Mouse (Mus musculus) erythroid progenitor cell, adult 5-6 weeks (primary cell): ENCODE results near the gene Abca5. TPM values are rescaled to one million over a fixed set of nuclear protein-coding genes. Genes with fewer than 3 reads are reported as not detected.
"Not testable (repeated sequence)": the region's sequence is repeated elsewhere in the genome, so short reads cannot be mapped to it uniquely, and the experiment has no call there.

Experiments used
- ATAC-seq: replicated peaks from 2 replicates; pipeline ENCODE4 v1.8.0; 2016; ENCODE audit warnings: moderate number of reproducible peaks, mild to moderate bottlenecking, moderate TSS enrichment, inconsistent platforms; ENCODE audit not compliant: poor library complexity, low FRiP score, severe bottlenecking
- total RNA-seq, 2 experiments: library from RNA; stranded (forward) in 1 of 2; stranded (reverse) in 1 of 2; fragments of 150-400 nt in 1 of 2; fragments of 186-747, 209-891 nt in 1 of 2; gene quantifications; 2 replicates each; pipeline versions ENCODE4 v1.2.3 to v1.2.4; 2015 to 2017; ENCODE audit warnings: low replicate concordance in 2 of 2

Abca5 gene
- total RNA-seq (2015; ENCODE audit: low replicate concordance) (not detected in 2 replicates), total RNA-seq (2017; ENCODE audit: low replicate concordance) (0.13 TPM in 1 of 2 replicates, not detected in the other)

DNA sequence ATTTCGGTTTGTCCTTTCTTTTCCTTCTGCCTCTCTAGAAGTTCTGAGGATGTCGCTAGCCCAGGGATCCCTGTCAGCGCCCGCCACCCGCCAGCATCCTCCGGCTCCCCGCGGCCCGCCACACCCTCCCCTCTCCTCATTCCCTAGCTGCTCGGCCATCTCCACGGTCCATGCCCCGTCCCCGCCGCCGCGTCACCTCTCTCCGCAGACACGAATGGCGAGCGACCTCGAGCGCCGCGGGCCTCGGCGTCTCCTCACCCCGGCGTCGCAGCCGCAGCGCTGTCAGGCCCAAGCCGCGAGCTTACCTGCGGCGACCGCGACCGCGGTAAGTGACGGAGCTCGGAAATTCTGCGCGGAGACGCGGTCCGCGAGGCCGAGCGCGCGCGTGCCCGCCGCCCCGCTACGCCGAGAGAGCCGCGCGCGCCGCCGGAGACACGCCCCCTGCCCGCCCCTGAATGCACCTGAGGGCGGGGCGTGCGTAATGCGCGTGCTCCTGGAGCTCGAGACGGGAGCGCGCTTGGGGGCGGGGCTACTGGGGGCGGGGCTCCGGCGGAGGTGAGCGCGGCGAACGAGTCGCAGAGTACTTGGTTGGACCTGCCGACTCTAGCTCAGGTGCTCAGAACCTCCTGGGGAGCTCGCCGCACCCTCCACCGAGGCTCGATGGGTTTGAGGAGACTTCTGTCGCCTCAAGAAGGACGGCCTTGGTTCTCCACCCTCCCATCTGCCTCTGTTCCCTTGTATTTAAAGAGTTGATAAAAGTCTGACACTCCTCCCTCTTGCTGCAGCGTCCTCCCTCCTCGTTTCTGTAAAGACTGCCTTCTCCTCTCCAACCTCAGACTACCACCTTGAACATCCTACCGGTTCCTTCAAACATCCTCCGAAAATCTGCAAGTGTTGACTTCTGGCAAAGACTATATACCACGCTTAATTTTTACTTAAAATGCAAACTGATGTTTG lies at the start of gene Abca5:
TSS of gene Abca5 (minus strand) at position 428 of the 957 bp plus-strand sequence.
- ATAC-seq, result peak; percentile 82

DNA sequence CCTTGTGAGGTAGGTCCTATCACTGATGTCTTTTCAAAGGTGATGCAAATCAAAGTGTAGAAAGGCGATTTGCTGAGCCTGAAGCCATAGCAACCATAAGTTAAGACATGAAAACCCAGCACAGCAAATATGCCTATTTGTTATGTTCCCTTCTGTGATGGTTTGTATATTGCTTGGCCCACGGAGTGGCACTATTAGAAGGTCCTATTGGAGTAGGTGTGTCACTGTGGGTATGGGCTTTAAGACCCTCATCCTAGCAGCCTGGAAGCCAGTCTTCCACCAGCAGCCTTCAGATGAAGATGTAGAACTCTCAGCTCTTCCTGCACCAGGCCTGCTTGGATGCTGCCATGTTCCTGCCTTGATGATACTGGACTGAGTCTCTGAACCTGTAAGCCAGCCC lies 48.0 kb upstream of the Abca5 start:
- ATAC-seq, result no peak

DNA sequence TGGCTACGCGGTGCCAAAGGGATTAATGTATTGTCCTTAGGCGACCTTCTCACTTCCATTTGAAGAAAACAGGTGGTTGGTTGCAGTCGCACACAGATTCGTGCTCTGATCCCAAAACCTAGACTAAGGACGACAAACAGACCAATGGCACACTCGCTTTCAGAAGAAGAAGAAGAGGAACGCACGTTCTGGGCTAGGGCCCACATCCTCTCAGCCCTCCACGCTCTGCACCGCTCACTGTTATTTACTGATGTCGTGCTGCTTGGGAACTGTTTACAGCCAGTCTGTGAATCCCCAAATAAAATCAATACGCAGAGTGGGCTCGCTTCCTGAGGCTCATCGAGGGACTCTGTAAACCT lies 42.8 kb upstream of the Abca5 start:
- no peak for ATAC-seq

DNA sequence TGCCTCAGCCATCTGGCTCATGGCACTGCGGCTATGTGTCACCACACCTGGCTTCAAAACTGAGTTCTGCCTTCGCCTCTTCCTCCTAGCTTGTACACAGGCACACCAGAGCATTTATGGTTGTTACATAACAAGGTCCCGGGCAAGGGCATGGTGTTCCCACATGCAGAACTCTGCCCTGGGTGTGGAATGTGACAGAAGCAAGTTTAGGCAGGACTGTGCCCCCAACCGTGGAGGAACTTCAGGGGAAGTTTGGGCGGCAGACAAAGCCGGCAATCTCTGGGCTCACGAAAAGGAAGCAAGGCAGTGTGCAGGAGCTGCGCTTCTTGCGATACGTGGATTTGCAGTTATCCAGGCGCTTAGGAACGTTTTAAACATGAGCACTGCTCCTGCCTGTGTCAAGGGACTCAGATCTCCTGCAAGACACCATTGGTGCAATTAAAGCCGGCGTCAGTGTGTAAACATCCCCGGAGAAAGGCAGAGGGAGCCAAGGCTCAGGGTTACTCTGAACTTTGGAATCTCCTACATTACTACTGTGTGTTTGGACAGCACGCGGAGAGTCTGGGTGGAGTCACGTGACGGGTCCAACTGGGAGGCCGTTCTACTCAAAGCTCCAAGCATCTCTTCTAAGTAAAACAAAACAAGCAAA lies 42.3 kb upstream of the Abca5 start:
- ATAC-seq, result peak; percentile 61; the same call in 1 of the 2 replicates

DNA sequence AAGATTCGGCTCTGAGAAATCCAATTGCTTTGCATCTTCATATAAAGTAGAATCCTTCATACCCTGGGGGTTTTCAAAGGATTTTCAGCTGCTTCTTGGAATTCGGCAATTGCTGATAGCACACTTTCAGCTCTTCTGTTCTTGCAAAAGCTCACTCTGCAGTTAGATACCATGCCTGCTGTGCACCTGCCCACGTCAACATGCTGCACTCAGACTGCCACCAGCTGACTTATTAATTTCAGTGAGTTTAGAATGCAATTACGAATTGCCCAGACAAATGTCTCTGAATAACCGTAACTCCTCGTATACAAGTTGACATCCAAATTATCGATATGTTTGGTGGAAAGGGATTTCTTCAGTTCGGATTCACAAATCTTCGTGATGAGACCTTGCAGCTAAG lies 36.5 kb upstream of the Abca5 start:
- ATAC-seq, result no peak

DNA sequence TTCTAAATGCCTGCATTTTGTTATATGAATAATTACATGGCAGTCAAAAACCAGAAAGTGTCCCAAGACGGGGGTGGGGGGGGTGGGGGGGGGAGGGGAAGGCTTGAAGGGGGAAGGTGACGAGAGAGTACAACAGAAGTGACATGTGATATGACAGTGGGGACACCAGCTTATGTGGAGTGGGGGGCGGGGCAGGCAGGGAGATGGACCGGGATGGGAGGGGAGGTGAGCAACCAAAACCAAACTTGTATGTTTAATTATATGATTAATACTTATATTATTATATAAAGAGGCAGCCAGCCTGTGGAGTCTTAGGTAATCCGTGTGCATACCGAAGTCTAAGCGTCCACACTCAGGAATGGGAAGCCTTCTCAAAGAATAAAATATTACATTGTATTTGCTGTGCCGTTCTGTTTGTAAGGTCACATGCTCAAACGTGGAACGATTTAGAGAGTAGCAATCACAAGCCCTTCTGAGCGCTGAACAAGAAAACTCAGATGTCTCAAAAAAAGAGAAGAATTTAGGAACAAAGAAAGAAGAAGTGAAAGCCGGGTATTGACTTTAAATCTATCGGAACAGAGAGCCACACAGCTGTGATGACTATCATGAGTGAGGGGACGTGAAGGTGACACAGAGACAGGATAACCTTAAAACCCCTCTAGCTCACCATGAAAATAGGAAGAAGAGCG lies 34.9 kb upstream of the Abca5 start:
- ATAC-seq, result no peak

DNA sequence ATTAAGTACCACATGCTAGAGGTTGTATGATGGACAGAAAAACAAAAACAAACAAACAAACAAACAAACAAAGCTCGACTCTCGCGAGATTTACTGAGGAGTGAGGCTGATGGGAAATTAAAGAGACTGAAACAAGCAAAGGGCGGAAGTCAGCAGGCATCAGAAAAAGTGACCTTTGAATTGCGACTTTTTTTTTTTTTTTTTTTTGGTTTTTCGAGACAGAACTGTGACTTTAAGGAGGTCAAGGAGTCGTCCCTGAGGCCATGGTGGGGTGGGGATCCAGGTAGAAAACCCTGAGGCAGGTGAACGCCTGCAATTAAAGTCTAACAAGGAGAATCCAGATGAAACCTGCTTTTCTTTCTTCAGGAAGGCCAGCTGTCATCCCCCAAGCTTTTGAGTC lies 34.3 kb upstream of the Abca5 start:
- no peak for ATAC-seq

DNA sequence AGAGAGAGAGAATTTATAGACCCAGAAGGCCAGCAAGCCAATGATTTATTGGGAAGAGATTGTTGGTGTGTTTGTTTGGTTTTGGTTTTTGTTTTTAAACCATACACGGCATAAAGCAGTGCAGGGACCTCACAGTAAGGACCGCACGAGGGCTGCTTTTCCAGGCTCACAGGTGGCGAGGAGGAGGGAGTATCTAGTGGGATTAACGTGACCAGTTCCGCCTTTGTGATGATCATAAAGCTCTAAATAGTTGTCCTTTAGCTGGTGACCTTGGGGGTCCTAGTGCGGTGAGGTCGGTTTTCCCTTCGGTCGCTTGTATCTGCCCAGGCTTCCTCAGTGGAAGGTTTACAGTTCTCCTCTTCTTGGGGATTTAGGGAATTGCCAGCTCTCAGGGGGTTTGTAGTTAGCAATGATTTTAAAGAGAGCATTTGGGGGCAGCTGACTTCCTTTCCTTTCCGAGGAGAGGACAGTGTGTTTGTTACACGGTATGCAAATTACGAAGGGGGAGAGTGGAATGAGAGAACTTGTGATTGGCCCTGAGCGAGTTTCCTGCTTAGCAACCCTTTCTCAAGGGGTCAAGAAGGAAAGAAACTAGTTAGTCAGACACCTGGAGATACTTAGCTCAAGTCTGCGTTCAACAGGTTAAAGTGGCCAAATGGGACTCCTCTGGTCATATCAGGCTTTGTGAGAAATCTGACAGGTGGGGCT lies 31.9 kb upstream of the Abca5 start:
- no peak for ATAC-seq

DNA sequence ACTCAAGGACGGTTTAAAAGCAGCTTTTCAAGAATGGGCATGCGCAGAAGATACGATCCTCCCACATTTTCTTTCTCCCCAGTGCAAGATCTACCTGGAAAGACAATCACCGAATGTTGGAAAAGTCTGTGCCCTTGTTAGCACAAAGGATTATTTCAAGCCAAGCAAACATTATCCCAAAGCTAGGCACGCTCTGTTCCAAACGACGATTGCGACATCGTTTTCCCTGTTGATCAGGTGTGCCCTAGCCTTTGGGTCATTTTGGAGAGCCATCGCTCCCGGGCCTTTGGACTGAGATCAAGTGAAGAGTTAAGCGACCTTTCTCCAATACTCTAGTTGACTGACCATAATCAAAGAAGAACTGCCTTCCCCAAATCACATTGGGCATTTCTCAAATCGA lies 30.1 kb upstream of the Abca5 start:
- no peak for ATAC-seq

DNA sequence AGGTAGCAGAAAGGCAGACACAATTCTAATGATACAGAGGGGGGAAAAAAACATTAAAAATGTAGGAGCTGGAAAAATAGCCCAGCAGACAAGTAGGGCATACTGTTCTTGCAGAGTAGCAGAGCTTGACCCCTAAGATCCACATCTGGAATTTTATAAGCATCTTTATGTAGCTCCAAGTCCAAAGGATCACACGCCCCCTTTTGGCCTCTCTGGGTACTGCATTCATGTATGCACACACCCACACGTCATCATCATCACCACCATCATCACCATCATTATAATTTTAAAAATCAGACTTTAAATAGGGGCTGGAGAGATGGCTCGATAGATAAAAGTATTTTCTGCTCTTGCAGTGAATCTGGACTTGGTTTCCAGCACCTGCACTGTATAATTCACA lies 29.4 kb upstream of the Abca5 start:
- no peak for ATAC-seq

DNA sequence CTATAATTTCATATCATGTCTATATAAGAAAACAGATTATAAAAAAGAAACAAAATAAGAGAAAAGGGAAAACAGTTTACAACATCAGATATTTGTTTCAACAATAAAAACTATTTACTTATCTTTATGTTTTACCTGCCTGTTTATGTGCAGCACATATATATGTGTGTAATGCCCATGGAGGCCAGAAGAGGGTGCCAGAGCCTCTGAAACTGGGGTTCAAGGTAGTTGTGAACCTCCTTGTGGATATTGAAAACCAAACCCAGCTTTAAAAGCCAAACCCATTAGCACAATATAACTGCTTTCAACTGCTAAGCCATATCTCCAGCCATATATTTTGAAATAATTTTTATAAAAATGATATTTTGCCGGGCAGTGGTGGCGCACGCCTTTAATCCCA lies 27.5 kb upstream of the Abca5 start:
- ATAC-seq, result 0 out of 2 replicates have a peak, but pooled peaks have one; percentile 61

DNA sequence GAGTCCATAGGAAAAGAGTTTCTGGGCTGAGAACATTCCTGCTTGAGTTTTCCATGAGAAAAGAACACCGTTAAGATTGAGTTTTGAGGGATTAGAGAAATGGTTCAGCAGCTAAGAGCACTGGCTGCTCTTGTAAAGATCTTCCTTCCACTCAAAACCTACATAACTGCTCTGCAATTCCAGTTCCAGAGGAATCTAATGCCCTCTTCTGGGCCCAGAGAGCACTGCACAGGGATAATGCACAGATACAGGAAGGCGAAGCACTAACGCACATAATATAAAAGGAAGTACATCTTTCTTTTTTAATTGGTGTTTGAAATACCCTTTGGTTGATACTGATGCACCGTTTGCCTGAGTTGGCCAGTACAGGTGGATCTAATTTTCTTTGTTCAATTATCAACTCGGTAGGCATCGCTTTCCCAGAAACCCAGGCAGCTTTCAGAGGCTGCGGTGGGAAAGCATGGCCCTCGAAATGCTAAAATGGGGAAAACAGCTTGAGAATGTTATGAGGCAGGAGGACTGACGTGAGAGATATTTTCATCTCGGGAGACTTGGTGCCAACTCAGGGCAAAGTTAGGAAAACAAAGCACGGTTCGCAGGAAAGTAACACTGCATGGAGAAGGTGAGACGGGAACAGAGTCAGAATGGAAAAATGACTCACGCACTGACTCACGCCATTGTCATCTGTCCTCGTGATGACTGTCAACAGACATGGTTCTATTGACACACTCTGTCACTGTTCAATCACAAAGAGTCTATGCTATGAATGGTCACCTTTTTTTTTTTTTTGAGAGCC lies 20.4 kb upstream of the Abca5 start:
- ATAC-seq, result no peak

DNA sequence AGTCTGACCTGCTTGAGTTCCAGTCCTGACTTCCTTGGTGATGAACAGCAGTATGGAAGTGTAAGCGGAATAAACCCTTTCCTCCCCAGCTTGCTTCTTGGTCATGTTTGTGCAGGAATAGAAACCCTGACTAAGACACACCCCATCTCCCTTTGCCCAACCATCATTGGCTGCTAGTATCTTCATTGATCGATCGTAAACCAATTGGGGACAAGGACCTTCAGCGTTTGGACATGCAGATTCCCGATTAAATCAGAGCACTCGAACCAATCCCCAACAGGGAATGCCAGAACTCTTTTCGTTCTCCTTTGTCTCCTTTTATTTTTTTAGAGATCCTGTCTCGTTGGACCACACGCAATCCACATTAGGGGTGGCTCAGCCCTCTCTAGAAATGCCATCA lies 17.6 kb upstream of the Abca5 start:
- not testable (repeated sequence) for ATAC-seq

DNA sequence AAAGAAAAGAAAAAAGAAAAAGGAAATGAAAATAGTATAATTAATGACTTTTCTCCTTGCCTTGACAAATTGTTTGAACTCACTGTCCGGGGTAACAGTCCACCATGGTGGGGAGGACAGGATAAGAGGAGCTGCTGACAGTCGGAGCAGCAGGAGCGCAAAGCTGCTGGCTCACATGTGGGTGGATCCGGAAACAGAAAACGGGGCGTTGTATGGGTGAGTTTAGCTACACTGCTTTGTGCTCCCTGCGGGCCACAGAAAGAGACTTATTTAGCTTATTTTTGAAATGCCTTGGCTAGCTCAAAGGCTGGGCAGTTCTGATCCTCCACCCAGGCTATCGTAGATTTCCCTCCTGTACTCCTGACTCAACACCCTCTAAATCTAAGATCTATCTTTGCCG lies 16.7 kb upstream of the Abca5 start:
- ATAC-seq, result no peak

DNA sequence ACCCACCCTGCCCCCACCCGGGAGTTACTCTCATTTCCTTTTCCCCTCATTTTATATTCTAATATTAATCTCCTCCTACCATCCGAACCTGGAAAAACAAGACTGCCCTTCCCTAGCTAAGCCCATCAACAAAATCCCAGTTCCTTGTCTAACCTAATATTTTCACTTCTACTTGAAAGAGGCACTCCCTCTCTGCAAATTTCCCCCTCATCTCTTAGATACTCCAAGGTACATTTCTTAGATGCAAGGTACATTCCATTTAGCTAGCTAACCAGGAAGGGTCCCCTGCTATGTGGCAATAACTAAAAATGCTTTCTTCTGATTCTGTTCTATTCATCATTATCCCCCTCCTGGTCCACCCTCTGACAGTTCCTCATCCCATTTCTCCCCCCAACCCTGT lies 10.7 kb upstream of the Abca5 start:
- no peak for ATAC-seq

DNA sequence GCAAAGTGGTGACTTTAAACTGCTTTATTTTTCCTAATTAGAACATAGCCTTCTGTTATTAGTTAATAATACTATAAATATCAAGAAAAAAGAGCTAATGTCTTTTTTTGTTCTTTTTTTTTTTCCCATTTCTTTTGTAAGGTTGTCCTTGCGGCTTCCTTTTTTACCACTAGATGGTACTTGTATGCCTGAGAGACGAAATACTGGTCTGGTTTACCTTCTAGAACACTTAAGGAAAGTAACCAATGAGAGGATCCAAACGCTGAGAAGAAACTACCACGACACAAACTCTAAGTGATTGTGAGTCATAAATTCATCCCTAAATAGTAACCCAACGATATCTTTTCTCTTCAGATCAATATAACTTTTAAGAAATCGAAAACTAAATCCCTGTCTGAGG lies 10.3 kb upstream of the Abca5 start:
- ATAC-seq, result no peak

DNA sequence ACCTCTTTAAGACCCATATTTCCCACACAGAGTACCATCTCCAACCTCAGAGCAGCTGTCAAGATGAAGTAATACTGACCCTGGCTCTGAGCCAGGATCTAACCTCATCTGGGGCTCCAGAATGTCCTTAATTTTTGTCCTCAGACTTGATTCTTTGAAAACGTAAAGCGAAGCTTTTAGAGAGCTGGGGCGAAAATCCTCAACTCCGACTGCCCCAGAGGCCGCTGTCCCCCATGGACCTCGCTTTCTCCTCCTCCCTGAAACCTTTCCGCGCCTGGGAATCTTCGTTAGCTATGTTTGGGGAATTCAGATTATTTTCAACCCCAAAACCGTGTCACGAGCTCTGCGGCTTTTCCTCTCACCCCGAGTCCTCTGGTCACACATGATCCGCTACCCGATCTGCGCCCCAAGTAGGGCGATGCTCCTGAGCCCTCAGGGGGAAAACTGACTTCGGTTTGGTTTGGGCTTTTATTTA lies 665 bp downstream of the Abca5 start:
- ATAC-seq, result no peak

DNA sequence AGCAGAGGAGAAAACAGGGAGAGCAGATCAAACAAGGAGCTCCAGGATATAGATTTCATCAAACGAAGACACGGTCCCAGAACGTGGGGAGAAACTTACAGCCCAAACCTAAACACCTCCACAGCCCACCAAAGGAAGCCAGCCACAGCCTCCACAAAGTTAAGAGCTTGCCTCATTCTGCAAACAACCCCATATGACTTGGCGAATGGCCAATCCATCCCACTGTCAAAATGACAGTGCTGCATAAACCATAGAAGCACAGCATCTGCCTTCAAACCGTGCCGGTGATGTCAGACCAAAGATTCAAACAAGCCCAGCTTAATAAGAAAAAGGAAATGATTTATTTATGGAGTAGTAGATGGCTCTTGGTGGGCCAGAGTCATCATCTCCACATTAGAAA lies 7.4 kb downstream of the Abca5 start:
- ATAC-seq, result no peak

DNA sequence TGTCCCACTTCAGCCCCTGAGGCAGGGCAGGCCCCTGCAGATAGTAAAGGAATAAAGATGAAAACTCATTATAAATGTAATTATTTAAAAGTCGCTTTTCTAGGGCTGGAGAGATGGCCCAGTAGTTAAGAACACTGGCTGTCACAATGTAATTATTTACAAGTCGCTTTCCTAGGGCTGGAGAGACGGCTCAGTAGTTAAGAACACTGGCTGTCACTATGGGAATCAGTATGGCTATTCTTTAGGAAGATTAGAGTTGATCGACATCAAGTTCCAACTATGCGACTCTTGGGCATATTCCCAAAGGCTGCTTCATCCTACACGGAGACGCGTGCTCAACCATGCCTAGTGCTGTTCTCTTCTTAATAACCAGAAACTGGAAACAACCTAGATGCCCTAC lies 15.2 kb downstream of the Abca5 start:
- ATAC-seq, result no peak
